Comparison of ENCODE assay signal across 9 mouse cellular contexts in genomic region chr14:33333833-33334232, GRCm38 (mm10).
DNase-seq lines count a peak whose midpoint lies in the region; ATAC-seq and TF ChIP-seq lines count a peak whose summit lies in the region.
"Had no signal": no experiment of that assay in that cellular context is flagged by ENCODE, and none has a peak within 500 bp of the region (broad histone marks: within the 10 kb centered on the region; RNA-seq: fewer than 3 reads in every experiment).

No protein-coding gene starts in this region.

- H3K27me3 ChIP-seq in heart, postnatal 0 days (ENCODE audit: control insufficient read depth, insufficient read depth, low read length) = peaks cover 8% of the 10 kb centered on the region; the same call in 1 of the 2 replicates
- peaks cover 6% of the 10 kb centered on the region; the same call in 1 of the 2 replicates for H3K27me3 ChIP-seq in heart, embryonic 12.5 days (replicated peaks)
- no peaks in the 10 kb centered on the region for H3K27me3 ChIP-seq in spleen, adult 2 months (ENCODE audit: control insufficient read depth, insufficient read depth, low read length)

- no peak overlapping the region for H3K4me3 ChIP-seq in heart, postnatal 0 days (ENCODE audit: low read depth, low read length)
- H3K4me3 ChIP-seq in heart, embryonic 12.5 days = no peak overlapping the region
- H3K4me3 ChIP-seq in spleen, adult 2 months (ENCODE audit: extremely low read depth, insufficient read depth, insufficient read length) = no peak overlapping the region
- no peak overlapping the region for H3K4me3 ChIP-seq in embryonic fibroblast, embryonic 13.5 days (ENCODE audit: insufficient read depth, low read length)

- TF ChIP-seq EP300 in heart, postnatal 0 days (IDR thresholded peaks at IDR 0.05; ENCODE audit: low read depth) = no peak

- H3K27ac ChIP-seq in heart, postnatal 0 days (ENCODE audit: low read depth) = no peak overlapping the region
- no peak overlapping the region for H3K27ac ChIP-seq in heart, embryonic 12.5 days (ENCODE audit: poor library complexity, severe bottlenecking)
- no peak overlapping the region for H3K27ac ChIP-seq in spleen, adult 2 months (ENCODE audit: insufficient read depth, low read length)
- no peak overlapping the region for H3K27ac ChIP-seq in embryonic fibroblast, embryonic 13.5 days (ENCODE audit: insufficient read depth, low read length)

- TF ChIP-seq POLR2A in spleen, adult 2 months (IDR thresholded peaks at IDR 0.05; ENCODE audit: low read depth, low read length) = no peak
- no peak for TF ChIP-seq POLR2A in embryonic fibroblast, embryonic 13.5 days (IDR thresholded peaks at IDR 0.05; ENCODE audit: low read depth, low read length)

- no peak for ATAC-seq in heart, postnatal 0 days (ENCODE audit: insufficient read depth, low read depth)
- no peak for ATAC-seq in heart, embryonic 12.5 days (ENCODE audit: insufficient number of reproducible peaks, low FRiP score)

- H3K36me3 ChIP-seq in heart, postnatal 0 days (replicated peaks; ENCODE audit: control insufficient read depth, insufficient read depth, low read length) = no peaks in the 10 kb centered on the region
- no peaks in the 10 kb centered on the region for H3K36me3 ChIP-seq in heart, embryonic 12.5 days
- H3K36me3 ChIP-seq in spleen, adult 2 months (ENCODE audit: control insufficient read depth, insufficient read depth, low read length) = no peaks in the 10 kb centered on the region

- no peak overlapping the region for H3K4me2 ChIP-seq in heart, postnatal 0 days (ENCODE audit: low read depth, low read length)
- H3K4me2 ChIP-seq in heart, embryonic 12.5 days = no peak overlapping the region

- peak; percentile 48 for TF ChIP-seq CTCF in heart, postnatal 0 days (IDR thresholded peaks at IDR 0.05; ENCODE audit: low read depth)
- peak; percentile 63; the same call in 1 of the 2 replicates for TF ChIP-seq CTCF in spleen, adult 2 months (IDR thresholded peaks at IDR 0.05; ENCODE audit: extremely low read depth, insufficient read depth, insufficient read length, insufficient replicate concordance)
- TF ChIP-seq CTCF in embryonic fibroblast, embryonic 13.5 days (IDR thresholded peaks at IDR 0.05; ENCODE audit: borderline replicate concordance, insufficient read depth, low read length) = peak; percentile 76; the same call in 1 of the 2 replicates

- no peaks in the 10 kb centered on the region for H3K9me3 ChIP-seq in heart, postnatal 0 days (replicated peaks; ENCODE audit: control insufficient read depth, low read length)
- H3K9me3 ChIP-seq in heart, embryonic 12.5 days (replicated peaks) = no peaks in the 10 kb centered on the region

- H3K4me1 ChIP-seq in heart, postnatal 0 days (ENCODE audit: control insufficient read depth, insufficient read depth) = peaks cover 17% of the 10 kb centered on the region
- peaks cover 17% of the 10 kb centered on the region for H3K4me1 ChIP-seq in heart, embryonic 12.5 days (replicated peaks)
- no peaks in the 10 kb centered on the region for H3K4me1 ChIP-seq in spleen, adult 2 months (ENCODE audit: control insufficient read depth, insufficient read depth, insufficient read length)
- 0 out of 2 replicates have a peak, but pooled peaks cover 2% of the 10 kb centered on the region for H3K4me1 ChIP-seq in embryonic fibroblast, embryonic 13.5 days (ENCODE audit: control insufficient read depth, insufficient read depth, low read length)

- no peak for DNase-seq in heart, postnatal 0 days (ENCODE audit: low spot score)
- DNase-seq in spleen, adult 2 months (ENCODE audit: low read depth in 1 of 2, low spot score in 2 of 2) = no peak
- no peak for DNase-seq in spleen, postnatal 36 days (ENCODE audit: low spot score in 2 of 2)
- DNase-seq in right cerebral cortex, postnatal 4 days = no peak
- DNase-seq in yolk sac, embryonic 10.5 days (ENCODE audit: low spot score) = no peak
- DNase-seq in right cerebral cortex, postnatal 10 days (ENCODE audit: low spot score in 2 of 2) = no peak
- DNase-seq: cerebellum, postnatal 36 days had no signal

- no peak overlapping the region for H3K9ac ChIP-seq in heart, postnatal 0 days (replicated peaks; ENCODE audit: low read depth, low read length)
- no peak overlapping the region for H3K9ac ChIP-seq in heart, embryonic 12.5 days

- WGBS in heart, postnatal 0 days = 76% methylated on average over 4 of the region's 4 CpGs
- 71% methylated on average over 4 of the region's 4 CpGs for WGBS in heart, embryonic 12.5 days
- WGBS in spleen, adult 2 months = 72% methylated on average over 4 of the region's 4 CpGs
